Mouse (Mus musculus): ENCODE measurements around the gene Ppp2r5e.
"Not testable (repeated sequence)": the region's sequence is repeated elsewhere in the genome, so short reads cannot be mapped to it uniquely, and the experiment has no call there.

The Ppp2r5e gene

DNA sequence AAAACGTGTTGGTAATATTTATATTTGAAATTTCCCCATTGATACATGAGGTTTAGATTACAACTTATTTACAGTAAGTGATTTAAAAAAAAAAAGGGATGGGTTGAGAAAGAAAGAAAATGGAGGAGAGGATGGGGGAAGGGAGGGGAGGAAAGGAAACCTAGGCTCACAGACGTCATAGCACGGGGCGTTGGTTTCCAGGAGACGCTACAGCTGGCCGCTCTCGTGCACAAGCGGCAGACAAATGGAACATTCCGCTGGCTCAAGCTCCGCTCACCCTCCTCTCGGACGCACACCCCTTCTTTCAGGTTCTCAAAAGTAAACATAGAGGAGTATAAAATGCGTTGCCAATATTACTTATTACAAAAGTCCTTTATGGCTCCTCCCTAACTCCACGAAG lies 146.0 kb downstream of the Ppp2r5e start:
- DNase-seq (ENCODE audit: extremely low read depth, insufficient read length, low spot score): no peak

GRCm38 (mm10) chr12:75449475-75449966 lies 146.5 kb downstream of the Ppp2r5e start:
- no peak for DNase-seq (ENCODE audit: extremely low read depth, insufficient read length, low spot score)

- DNase-seq (ENCODE audit: extremely low read depth, insufficient read length, low spot score): no peak
These were observed 147.1 kb downstream of the Ppp2r5e start for GRCm38 (mm10) chr12:75448921-75449320.

- no peak for DNase-seq (ENCODE audit: extremely low read depth, insufficient read length, low spot score)
These were observed 149.8 kb downstream of the Ppp2r5e start for GRCm38 (mm10) chr12:75446245-75446644.

GRCm38 (mm10) chr12:75432400-75432799 lies 163.6 kb downstream of the Ppp2r5e start:
- not testable (repeated sequence) for DNase-seq (ENCODE audit: extremely low read depth, insufficient read length, low spot score)

DNA sequence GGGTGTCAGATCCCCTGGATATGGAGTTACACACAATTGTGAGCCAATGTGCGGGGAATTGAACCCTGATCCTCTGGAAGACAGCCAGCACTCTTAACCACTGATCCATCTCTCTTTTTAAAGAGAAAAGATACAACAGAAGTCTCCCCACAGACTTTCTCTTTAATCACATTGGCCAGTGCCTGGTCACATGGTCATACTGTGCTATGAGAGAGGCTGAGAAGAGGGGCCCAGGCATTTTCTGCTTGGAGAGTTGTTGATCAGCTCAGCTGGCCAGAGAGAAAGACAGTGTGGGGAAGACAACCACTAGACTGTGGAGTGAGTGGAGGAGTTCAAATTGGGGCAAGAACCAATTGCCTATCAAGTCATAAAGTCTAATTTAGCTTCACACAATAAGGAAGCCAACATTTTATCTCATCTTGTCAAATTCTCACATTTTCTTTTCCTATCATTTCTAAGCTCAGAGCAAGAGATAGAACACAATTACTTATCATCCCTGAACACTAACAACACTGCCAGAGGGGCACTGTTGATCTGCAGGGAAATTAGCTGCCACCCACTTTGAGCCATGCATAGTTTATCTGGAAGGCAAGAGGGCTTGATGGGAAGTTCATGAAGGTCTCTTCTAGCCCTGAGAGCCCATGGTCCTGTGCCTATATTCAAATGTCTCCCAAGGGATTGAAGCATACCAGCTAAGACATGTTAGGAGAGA lies 166.2 kb downstream of the Ppp2r5e start:
- no peak for DNase-seq (ENCODE audit: extremely low read depth, insufficient read length, low spot score)

DNA sequence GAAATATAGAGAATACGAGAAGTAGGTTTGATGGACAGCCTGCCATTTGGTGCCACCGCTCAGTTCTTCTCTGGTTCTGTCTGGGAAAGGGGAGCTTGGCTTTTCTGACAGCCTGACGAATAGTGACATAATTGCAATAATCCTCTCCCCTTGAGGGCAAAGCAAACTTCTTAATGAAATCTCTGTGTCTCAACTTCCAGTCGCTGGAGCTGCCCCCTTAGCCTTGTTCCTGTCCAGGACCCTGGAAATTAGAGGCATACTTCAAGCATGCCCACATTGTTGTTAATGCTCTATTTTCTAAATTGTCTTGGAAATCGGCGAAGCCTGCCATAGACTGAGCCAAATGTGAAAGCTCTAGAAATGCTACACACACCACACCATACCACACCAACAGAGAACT lies 167.3 kb downstream of the Ppp2r5e start:
- no peak for DNase-seq (ENCODE audit: extremely low read depth, insufficient read length, low spot score)

DNA sequence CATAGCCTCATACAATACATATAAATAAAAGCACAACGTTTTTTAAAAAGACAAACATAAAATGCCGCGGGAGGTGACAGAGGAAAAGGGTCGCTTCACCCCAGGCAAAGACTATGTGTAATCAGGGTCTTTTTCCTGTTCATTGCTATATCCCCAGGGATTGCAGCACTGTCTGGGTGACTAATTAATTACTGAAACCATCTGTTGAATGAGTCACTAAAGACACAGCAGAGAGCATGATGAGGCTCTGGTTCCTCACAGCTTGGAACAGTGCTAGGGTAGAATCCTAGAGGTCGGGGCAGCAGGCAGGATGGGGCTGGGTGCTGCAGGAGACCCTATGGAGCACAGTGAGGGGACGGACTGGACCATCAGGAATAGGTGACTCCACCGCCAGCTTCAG lies 170.2 kb downstream of the Ppp2r5e start:
- DNase-seq (ENCODE audit: extremely low read depth, insufficient read length, low spot score): no peak

GRCm38 (mm10) chr12:75424817-75425216 lies 171.2 kb downstream of the Ppp2r5e start:
- no peak for DNase-seq (ENCODE audit: extremely low read depth, insufficient read length, low spot score)

GRCm38 (mm10) chr12:75424359-75424758 lies 171.7 kb downstream of the Ppp2r5e start:
- no peak for DNase-seq (ENCODE audit: extremely low read depth, insufficient read length, low spot score)

DNA sequence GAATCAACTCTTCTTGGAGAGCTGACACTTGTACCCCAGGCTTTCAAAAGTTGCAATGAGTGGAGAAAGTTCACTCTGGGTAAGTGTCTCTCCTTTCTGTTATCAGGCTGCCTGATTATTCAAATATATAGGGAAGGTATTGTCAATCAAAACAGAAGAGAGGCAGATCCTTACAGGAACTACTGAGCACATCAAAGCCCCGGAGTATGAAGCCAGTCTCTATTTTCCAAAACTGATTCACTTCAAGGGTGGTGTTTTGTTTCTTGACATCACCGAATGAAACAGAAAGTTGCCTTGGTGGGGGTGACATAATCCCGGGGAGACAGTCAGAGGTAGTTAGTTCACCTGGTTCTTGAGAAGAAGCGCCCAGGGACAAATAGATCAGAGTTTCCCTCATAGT lies 179.4 kb downstream of the Ppp2r5e start, which contains the start of gene Gphb5:
Gphb5 (minus strand) TSS at position 101 of the 400 bp plus-strand sequence.
- no peak for DNase-seq (ENCODE audit: extremely low read depth, insufficient read length, low spot score)

GRCm38 (mm10) chr12:75414991-75415390 lies 181.1 kb downstream of the Ppp2r5e start:
- DNase-seq (ENCODE audit: extremely low read depth, insufficient read length, low spot score): no peak

DNA sequence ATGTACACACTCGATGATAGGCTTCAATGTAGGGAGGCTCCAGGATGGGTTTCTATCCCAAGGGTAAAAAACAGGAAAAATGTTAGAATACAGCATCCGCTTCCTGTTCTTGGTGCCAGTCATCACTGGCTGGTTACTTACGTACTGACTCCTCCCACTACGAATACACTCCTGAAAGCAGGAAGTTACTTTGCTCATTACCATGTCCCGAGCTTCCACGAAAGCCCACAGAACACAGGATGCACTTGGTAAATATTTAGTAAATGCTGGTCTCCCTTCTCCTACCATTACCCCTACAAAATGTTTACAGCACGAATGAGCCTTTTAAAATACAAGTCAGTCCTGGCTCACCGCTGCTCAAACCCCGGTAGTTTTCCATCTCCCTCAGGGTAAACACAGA lies 183.1 kb downstream of the Ppp2r5e start:
- DNase-seq (ENCODE audit: extremely low read depth, insufficient read length, low spot score): no peak
